Mouse (Mus musculus) midbrain, embryonic 14.5 days (tissue): ENCODE measurements around the gene Baiap2l1. TPM values are rescaled to one million over a fixed set of nuclear protein-coding genes. Genes with fewer than 3 reads are reported as not detected.

ENCODE experiments used
- ATAC-seq: fragments of 200-750 bp; cut with Nextera tagmentation; 2 replicates; pipeline ENCODE4 v1.8.0; 2017; ENCODE audit warnings: moderate number of reproducible peaks, moderate library complexity; ENCODE audit not compliant: low FRiP score, low TSS enrichment
- DNase-seq: peaks from one replicate; pipeline ENCODE4 v3.0.0-alpha.2; 2015
- H3K27ac ChIP-seq: fragments of 300-500 bp; sonication (generic); replicated peaks from 2 replicates; pipeline ENCODE4 v1.5.1; 2014; ENCODE audit warnings: mild to moderate bottlenecking, low read depth, low read length, moderate library complexity
- H3K27me3 ChIP-seq: fragments of 300-500 bp; sonication (generic); 2 replicates; pipeline ENCODE4 v1.6.1; 2014; ENCODE audit warnings: low read length, control low read depth, mixed read lengths; ENCODE audit not compliant: control insufficient read depth, insufficient read depth
- H3K36me3 ChIP-seq: fragments of 300-500 bp; sonication (generic); 2 replicates; pipeline ENCODE4 v1.6.1; 2014; ENCODE audit warnings: low read length, control low read depth; ENCODE audit not compliant: control insufficient read depth, insufficient read depth
- H3K4me1 ChIP-seq: fragments of 300-500 bp; sonication (generic); 2 replicates; pipeline ENCODE4 v1.6.1; 2014; ENCODE audit warnings: mild to moderate bottlenecking, antibody characterized with exemption, low read length, control low read depth; ENCODE audit not compliant: control insufficient read depth, insufficient read depth
- H3K4me2 ChIP-seq: fragments of 300-500 bp; sonication (generic); 2 replicates; pipeline ENCODE4 v1.6.1; 2014; ENCODE audit warnings: mild to moderate bottlenecking, low read length, moderate library complexity
- H3K4me3 ChIP-seq: fragments of 300-500 bp; sonication (generic); replicated peaks from 2 replicates; pipeline ENCODE4 v1.5.1; 2014; ENCODE audit warnings: low read depth, low read length
- H3K9ac ChIP-seq: fragments of 300-500 bp; sonication (generic); replicated peaks from 2 replicates; pipeline ENCODE4 v1.6.1; 2014; ENCODE audit warnings: mild to moderate bottlenecking, low read length, moderate library complexity
- H3K9me3 ChIP-seq: fragments of 300-500 bp; sonication (generic); 2 replicates; pipeline ENCODE4 v1.6.1; 2016; ENCODE audit warnings: low read length, control low read depth, mixed read lengths; ENCODE audit not compliant: control insufficient read depth
- WGBS: fragments of 180-500 bp; shearing (Covaris S2); extraction: QIAGEN DNeasy Blood & Tissue Kit; methylation state at CpG from one replicate; pipeline ENCODE4 v1.1.7; 2014; 5-methylcytosine and 5-hydroxymethylcytosine counted together
- polyA plus RNA-seq: library from polyadenylated mRNA; unstranded; fragments of >200 nt; fragmentation: Nextera tagmentation; extraction: Ambion mirVana; gene quantifications from 2 replicates; pipeline ENCODE4 v1.2.1, GENCODE M21; 2014

Baiap2l1 gene
- polyA plus RNA-seq, 1 experiment from 2014 or later, result 1.1 TPM

- WGBS, result 86% methylated on average over 5 of the region's 5 CpGs
- H3K27me3 ChIP-seq, result no peaks in the 10 kb centered on the region
- 0 out of 2 replicates have a peak, but pooled peaks cover 2% of the 10 kb centered on the region for H3K36me3 ChIP-seq
- H3K9ac ChIP-seq, result no peak overlapping the region
- H3K27ac ChIP-seq, result no peak overlapping the region
- H3K9me3 ChIP-seq, result no peaks in the 10 kb centered on the region
- no peak overlapping the region for H3K4me2 ChIP-seq
- no peak for DNase-seq
- H3K4me1 ChIP-seq, result no peaks in the 10 kb centered on the region
- ATAC-seq, result no peak
- no peak overlapping the region for H3K4me3 ChIP-seq
Measured at GRCm38 (mm10) chr5:144284599-144284998, 73.3 kb downstream of the Baiap2l1 start.

DNA sequence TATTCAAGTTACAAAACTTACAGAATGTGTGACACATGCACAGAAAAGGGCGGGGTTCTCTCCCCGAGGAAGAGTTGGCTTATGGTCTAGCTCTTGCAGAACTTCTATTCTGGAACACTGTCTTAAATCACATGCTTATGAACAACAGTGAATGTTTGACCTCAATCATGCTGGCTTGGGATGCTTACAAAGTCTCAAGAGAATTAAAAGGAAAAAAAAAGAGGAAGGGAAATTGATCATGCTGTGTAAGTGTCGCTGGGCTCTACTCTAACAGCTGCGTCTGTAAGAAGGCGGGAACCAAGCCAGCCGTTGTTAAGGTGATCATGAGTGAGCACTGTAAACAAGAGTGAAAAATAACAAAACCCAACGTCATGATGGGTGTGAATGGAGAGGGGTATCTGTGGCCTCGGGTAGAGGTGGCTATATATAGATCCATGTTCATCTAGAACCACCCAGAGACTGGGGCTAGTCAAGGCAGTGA lies 74.3 kb downstream of the Baiap2l1 start:
- WGBS, result 86% methylated on average over 8 of the region's 8 CpGs
- DNase-seq (no peak), ATAC-seq (no peak)
- H3K9me3 ChIP-seq, result no peaks in the 10 kb centered on the region
- H3K9ac ChIP-seq, result no peak overlapping the region
- H3K4me1 ChIP-seq, result no peaks in the 10 kb centered on the region
- H3K36me3 ChIP-seq, result 0 out of 2 replicates have a peak, but pooled peaks cover 9% of the 10 kb centered on the region
- H3K27me3 ChIP-seq, result no peaks in the 10 kb centered on the region
- no peak overlapping the region for H3K4me3 ChIP-seq
- H3K27ac ChIP-seq, result no peak overlapping the region
- no peak overlapping the region for H3K4me2 ChIP-seq

GRCm38 (mm10) chr5:144282470-144283260 lies 75.2 kb downstream of the Baiap2l1 start:
- 0 out of 2 replicates have a peak, but pooled peaks cover 9% of the 10 kb centered on the region for H3K36me3 ChIP-seq
- no peak overlapping the region for H3K9ac ChIP-seq
- ATAC-seq (no peak), DNase-seq (no peak)
- no peaks in the 10 kb centered on the region for H3K4me1 ChIP-seq
- no peak overlapping the region for H3K4me2 ChIP-seq
- no peaks in the 10 kb centered on the region for H3K27me3 ChIP-seq
- H3K9me3 ChIP-seq, result no peaks in the 10 kb centered on the region
- WGBS, result 80% methylated on average over 11 of the region's 11 CpGs
- no peak overlapping the region for H3K27ac ChIP-seq
- no peak overlapping the region for H3K4me3 ChIP-seq

DNA sequence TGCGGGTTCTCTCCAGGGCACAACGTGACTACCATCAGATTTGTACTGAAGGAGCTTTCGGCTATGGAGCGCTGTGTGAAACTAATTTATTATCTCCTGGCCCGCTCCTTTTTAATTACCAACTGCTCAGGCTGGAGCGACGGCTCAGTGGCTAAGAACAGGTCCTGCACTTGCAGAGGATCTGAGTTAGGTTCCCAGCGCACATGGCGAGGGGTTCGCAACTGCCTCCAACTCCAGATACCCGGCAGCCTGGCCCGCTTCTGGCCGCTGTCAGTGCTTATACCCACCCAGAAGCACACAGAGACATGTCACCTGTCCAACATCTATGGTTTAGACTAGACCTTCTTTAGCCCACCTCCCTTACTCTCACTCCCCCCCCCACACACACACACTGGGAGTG lies 78.0 kb downstream of the Baiap2l1 start:
- H3K27ac ChIP-seq, result no peak overlapping the region
- H3K9me3 ChIP-seq, result no peaks in the 10 kb centered on the region
- no peak overlapping the region for H3K4me2 ChIP-seq
- H3K4me1 ChIP-seq, result no peaks in the 10 kb centered on the region
- no peak overlapping the region for H3K9ac ChIP-seq
- H3K36me3 ChIP-seq, result 0 out of 2 replicates have a peak, but pooled peaks cover 9% of the 10 kb centered on the region
- H3K27me3 ChIP-seq, result no peaks in the 10 kb centered on the region
- no peak overlapping the region for H3K4me3 ChIP-seq
- DNase-seq (no peak), ATAC-seq (no peak)
- 94% methylated on average over 13 of the region's 13 CpGs for WGBS

DNA sequence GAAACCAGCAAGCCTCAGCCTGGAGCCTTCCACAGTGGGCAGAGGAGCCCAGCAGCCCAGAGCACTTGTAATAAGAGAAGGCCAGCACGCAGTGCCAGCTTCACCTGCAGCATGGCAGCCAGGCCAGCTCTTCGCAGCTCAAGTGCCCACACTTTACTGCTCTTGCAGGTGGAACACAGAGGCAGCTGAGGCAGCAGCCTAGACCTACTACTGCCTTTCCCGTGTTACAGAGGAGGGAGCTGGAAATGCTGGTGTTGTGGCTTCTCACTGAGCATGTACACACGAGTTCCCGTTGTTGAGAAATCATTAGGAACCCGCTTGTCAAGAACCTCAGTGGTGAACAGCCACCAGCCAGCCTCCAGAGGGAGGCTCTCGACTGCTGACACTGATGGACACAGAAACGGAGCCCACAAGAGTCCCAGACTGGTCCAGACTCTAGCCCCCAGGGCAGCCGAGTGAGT lies 78.8 kb downstream of the Baiap2l1 start:
- H3K4me1 ChIP-seq, result no peaks in the 10 kb centered on the region
- ATAC-seq (no peak), DNase-seq (no peak)
- H3K4me2 ChIP-seq, result no peak overlapping the region
- no peak overlapping the region for H3K4me3 ChIP-seq
- no peaks in the 10 kb centered on the region for H3K9me3 ChIP-seq
- H3K27ac ChIP-seq, result no peak overlapping the region
- 0 out of 2 replicates have a peak, but pooled peaks cover 9% of the 10 kb centered on the region for H3K36me3 ChIP-seq
- H3K9ac ChIP-seq, result no peak overlapping the region
- no peaks in the 10 kb centered on the region for H3K27me3 ChIP-seq
- WGBS, result 92% methylated on average over 9 of the region's 9 CpGs

DNA sequence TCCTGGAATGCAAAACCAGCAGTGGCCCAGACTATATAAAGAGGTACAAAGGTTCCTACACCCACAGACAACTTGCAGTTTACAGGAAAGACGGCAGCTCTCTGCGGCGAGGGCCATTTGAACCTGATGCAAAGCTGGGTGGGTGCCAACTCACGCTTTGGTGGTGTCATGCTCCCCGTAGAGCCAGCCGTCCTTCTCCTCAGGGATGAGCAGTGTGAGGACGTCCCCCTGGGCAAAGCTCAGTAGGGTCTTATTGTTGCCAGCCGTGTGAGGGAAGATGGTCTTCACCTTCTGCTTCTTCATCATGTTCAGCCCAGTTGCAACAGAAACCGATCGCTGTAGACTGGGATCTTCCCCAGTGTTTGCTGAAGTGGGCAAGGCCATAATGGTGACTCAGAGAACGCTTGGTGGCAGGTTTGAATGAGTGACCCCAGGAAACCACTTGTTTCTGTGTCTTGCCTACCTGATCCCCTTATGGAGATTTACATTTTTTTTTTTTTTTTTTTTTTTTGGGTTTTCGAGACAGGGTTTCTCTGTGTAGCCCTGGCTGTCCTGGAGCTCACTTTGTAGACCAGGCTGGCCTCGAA lies 79.4 kb downstream of the Baiap2l1 start:
- Histone ChIP-seq H3K9me3 (no peaks in the 10 kb centered on the region), H3K4me1 (no peaks in the 10 kb centered on the region), H3K9ac (no peak overlapping the region), H3K36me3 (0 out of 2 replicates have a peak, but pooled peaks cover 9% of the 10 kb centered on the region), H3K4me3 (no peak overlapping the region), H3K27ac (no peak overlapping the region), H3K27me3 (no peaks in the 10 kb centered on the region), H3K4me2 (no peak overlapping the region)
- 90% methylated on average over 12 of the region's 13 CpGs for WGBS
- DNase-seq (no peak), ATAC-seq (no peak)

GRCm38 (mm10) chr5:144276898-144277630 lies 80.8 kb downstream of the Baiap2l1 start:
- Histone ChIP-seq H3K4me3 (no peak overlapping the region), H3K4me1 (no peaks in the 10 kb centered on the region), H3K4me2 (no peak overlapping the region), H3K27me3 (no peaks in the 10 kb centered on the region), H3K9me3 (no peaks in the 10 kb centered on the region), H3K36me3 (0 out of 2 replicates have a peak, but pooled peaks cover 9% of the 10 kb centered on the region), H3K27ac (no peak overlapping the region), H3K9ac (no peak overlapping the region)
- ATAC-seq (no peak), DNase-seq (no peak)
- 86% methylated on average over 17 of the region's 17 CpGs for WGBS

GRCm38 (mm10) chr5:144274904-144275303 lies 83.0 kb downstream of the Baiap2l1 start:
- Histone ChIP-seq H3K27ac (no peak overlapping the region), H3K4me2 (no peak overlapping the region), H3K4me3 (no peak overlapping the region), H3K9me3 (no peaks in the 10 kb centered on the region), H3K9ac (no peak overlapping the region), H3K27me3 (no peaks in the 10 kb centered on the region), H3K36me3 (0 out of 2 replicates have a peak, but pooled peaks cover 9% of the 10 kb centered on the region), H3K4me1 (no peaks in the 10 kb centered on the region)
- no peak for ATAC-seq
- 64% methylated on average over 6 of the region's 6 CpGs for WGBS
- no peak for DNase-seq
